Mouse (Mus musculus): ENCODE data around the gene Lgals1.

Lgals1 gene

DNA sequence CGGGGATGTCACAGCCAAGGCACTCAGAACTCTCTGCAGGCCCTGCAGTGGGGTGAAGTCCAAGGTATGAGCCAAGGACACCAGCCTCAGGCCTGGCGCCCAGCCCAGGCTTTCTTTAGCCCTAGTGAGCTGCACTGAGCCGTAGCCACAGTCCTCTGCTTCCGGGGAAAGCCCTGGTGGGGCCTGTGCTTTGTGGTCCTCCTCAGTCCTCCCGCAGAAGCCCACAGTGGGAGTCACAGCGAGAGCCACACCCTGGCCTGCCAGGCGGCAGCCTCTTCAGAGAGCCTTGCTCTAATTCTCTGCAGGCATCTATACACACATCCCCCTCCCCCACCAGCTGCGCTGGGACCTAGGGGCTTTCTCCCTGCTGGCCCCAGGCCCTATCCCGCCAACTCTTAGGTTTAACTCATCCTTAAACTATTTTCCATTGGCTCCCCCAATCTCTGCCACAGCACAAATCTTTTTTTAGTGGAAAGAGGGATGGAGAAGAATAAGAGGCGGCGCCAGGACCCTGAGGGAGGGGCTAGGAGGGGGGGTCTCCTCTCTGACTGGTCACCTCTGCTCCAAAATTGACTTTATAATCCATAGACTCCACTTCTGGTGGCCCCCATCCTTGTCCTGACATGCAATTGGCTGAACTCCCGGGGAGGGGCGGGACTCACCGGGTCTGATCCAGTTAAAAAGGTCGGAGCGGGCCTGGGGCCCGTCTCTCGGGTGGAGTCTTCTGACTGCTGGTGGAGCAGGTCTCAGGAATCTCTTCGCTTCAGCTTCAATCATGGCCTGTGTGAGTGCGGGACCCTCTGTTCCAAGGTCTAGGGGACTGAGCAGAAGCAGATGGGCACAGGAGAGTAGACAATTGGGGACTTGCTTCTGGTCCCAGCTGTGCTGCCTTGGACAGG lies at the start of gene Lgals1:
Lgals1 (plus strand) TSS at position 705 of the 899 bp plus-strand sequence.
- DNase-seq = peak; percentile 75 to 85

DNA sequence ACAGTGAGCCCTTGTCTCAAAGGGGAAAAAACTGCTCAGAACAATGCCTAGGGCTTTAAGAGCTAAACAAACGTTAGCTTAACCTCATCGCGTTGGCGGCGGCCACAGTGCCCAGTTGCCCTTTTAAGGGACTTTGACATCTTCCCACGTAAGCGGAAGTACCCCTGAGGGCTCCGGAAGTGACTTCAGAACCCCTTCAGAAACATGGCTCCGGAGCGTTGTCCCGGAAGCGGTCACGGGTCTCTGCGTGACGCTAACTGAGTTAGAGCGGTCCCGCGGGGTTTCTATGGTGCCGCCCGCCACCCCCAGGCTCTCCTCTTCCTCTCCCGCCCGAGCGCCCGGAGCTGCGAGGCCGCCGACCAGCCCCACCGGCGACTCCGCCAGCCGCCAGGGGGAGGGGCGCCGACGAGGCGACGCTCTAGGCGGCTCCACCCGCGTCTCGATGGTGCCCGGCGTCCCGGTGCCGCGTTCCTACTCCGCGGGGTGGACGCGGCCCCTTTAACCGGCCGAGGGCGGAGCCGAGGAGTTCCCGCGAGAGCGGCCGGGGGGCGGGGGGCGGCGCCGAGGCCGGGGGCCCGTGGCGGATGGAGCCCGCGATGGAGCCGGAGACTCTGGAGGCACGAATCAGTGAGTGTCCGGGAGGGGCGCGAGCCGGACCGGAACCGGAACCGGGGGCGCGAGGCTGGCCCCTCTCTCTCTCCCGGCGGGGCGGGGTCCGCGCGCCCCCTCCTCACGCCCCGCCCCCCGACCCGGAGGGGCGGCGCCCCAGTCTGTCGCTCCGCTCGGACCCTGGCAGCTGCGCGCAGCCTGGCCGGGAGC lies 49.3 kb upstream of the Lgals1 start, which contains the start of gene Gga1:
Gga1 (plus strand) TSS at position 200 of the 819 bp plus-strand sequence.
- DNase-seq = peak; percentile 90 to 91

DNA sequence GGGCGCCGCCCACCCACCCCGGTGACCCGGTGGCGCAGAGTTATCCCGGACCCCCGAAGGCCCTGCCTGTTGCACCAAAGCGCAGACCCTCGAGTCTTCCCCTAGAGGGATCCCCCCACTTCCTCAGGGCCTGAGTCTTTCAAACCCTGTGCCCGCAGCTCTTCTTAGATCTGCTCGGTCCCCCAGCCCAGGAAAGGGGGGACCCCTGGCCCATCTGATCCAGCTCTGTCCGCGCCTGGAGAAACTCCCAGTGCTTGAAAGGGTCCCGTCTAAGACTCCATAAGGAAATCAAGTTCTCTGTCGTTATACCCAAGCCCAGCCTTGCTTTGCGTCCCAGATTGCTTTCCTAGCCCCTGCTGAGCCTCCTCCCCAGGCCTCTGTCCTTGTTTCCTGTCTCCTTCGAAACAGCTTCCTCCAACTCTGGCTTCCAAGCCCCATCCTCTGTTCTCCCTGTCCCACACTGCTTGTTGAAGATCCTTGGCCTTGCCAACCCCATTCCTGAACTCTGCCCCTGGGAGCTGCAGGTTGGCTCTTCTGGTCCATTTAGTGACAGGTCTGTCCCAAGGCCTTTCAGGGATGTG lies 48.6 kb upstream of the Lgals1 start:
- DNase-seq = no peak

DNA sequence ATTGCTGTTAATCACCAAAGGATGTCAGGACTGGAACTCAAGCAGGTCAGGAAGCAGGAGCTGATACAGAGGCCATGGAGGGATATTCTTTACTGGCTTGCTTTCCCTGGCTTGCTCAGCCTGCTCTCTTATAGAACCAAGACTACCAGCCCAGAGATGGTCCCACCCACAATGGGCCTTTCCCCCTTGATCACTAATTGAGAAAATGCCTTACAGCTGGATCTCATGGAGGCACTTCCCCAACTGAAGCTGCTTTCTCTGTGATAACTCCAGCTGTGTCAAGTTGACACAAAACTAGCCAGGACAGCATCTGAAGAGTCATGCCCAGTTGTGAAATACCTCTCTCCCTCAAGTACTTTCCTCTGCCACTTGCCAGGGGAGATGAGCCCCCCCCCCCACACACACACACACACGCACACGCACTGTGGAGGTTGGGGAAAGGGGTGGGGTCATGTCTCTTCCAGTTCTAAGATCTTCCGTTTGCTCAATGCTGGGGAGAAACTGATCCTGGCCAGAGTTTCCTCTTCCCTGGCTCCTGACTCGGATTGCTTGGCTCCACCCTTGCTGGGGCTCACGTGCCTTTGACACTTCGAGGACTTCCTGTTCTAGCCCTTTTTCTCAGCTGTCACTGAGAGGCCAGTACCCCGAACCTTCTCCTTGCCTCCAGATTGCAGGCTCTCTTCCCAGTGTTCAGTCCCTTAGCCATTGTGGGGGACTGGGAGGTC lies 47.6 kb upstream of the Lgals1 start:
- DNase-seq = peak in 1 of 2 experiments; percentile 40

DNA sequence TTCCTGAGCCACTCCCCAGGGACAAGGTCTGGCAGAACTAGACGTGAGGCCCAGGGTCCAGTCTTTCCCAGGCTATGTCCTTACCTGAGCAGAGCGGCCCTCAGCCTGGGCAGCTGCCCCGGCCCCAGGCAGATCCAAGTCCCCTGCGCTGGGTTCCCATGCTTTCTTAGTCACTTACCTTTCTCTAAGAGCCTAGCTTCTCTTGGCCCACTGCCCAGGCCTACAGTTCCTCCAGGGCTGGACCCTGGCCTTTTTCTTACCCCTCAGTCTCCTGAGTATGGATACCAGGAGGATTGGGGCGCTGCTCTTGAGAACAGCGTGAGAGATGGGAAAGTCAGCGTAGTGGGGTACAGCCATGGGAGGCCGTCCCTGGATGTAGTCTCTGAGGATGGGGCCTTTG lies 46.1 kb upstream of the Lgals1 start:
- DNase-seq = no peak

DNA sequence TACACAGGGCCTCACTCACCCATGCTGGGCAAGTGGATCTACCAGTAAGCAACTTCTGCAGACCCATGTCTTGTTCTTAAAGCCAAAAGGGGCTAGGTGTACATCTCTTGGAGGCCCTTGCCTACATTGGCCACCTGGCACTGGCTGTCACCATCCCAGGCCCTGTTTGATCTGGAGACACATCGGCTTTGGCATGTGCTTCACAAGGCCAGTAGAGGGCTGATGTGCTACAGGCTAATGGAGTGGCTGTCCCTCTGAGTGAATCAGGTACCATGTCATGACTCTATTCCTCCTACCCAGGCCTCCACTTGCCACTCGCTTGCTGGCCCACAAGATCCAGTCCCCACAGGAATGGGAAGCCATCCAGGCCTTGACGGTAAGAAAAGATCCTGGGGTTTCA lies 44.7 kb upstream of the Lgals1 start:
- DNase-seq = no peak

DNA sequence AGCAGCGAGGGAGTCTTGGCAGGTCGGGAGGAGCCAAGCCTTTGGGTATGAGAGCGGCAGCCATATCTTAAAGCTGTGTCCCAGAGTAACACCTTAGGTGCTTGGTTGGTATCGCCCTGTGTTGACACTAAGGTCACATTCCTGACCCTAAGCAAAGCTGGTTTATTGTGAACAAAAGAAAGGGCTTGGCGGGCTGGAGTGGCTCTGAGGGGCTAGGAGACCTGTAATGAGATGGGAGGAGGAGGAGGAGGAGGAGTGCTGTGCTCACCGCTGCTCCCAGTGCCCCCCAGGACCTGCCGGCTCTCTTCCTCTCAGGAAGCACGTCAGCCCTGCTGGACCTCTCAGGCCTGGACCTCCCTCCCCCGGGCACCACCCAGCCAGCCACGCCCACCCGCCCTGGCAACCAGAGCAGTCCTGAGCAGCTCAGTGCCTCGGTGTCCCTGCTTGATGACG lies 37.1 kb upstream of the Lgals1 start:
- DNase-seq = no peak

DNA sequence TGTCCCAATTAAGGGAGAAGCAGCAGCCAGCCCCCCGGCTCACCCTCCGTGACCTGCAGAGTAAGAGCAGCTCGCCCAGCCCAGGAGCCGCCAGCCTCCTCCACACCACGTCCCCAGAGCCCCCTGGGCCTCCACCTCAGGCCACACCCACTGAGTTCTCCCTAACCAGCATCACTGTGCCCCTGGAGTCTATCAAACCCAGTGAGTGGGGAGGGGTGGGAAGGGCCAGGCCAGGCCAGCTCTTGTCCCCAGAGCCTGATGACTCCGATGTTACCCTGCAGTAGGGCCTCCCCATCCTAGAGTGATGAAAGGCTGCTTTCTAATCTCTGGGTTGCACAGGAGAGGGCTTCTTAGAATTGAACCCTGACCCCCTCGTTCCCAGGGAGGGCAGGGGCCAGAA lies 34.1 kb upstream of the Lgals1 start:
- DNase-seq = no peak

DNA sequence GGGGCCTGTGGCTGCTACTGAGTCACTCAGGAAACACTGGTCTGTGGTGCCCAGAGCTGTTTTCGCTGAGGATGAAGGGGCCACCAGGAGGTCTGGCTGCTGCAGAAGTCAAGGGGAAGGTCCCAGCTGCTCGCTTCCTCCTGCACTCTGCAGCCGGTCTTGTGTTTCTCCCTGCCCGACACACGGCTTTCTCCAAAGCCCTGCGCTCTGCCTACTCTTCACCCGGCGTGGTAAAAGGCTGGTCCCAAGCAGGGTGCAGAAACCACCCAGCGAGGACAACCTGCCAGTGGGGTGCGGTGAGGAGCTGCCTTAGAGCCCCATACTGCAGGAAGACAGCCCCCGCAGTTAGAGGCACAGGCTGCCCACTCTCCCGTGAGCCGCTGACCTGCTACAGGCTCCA lies 31.8 kb upstream of the Lgals1 start:
- DNase-seq = peak; percentile 42 to 61

DNA sequence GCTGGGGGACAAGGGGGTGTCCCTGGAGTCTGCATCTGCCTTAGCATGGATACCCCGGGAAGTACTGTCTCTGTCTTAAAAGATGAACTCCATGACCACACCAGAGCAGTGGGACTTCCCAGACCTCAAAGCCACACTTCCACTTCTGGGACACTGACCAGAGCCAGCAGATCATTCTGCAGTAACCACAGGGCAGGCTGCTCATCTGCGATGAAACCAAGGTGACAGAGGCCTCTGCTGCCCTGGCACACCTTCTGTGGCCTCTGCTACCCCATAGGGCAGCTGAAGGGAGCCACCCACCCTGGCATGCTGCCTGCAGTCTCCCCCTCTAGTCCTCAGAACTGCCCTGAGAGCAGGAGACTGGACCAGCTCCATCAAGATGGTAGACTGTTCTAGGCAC lies 30.8 kb upstream of the Lgals1 start:
- no peak for DNase-seq

DNA sequence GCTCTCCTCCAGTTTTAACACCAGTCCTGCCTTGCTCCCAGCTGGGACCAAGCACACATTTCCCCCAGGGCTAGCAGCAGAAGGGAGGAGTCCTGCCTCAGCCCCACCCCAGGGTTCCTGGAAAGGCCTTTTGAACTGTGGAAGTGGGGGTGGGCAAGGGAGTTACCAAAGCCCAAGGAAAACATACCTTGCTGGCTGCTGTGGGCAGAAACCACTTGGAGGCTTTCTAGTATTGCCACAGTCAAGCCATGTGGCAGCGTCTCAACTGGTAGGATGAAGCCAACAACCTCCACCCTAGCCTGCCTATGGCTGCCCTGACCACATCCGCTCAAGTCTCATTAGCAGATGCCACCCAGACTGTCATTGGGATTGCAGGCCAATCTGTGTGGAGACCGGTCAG lies 30.4 kb upstream of the Lgals1 start:
- DNase-seq = peak; percentile 41 to 60

DNA sequence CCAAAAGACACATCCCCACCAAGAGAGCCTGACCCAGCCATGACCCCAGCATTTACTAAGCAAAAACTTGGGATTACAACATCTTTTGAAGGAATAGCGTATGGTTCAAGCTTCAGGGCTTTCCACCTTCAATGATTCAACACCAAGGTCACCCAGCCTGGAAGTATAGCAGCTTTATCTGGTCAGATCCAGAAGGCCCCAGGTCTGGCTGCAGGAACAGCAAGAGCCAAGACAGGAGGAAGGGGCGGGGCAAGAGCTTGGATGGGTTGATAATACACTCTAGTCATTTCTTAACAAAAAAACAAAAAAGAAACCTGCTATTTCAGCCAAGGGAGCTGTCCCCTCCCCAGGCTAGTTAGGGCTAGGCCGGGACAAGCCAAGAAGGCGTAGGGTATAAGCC lies 29.0 kb upstream of the Lgals1 start:
- DNase-seq = no peak

DNA sequence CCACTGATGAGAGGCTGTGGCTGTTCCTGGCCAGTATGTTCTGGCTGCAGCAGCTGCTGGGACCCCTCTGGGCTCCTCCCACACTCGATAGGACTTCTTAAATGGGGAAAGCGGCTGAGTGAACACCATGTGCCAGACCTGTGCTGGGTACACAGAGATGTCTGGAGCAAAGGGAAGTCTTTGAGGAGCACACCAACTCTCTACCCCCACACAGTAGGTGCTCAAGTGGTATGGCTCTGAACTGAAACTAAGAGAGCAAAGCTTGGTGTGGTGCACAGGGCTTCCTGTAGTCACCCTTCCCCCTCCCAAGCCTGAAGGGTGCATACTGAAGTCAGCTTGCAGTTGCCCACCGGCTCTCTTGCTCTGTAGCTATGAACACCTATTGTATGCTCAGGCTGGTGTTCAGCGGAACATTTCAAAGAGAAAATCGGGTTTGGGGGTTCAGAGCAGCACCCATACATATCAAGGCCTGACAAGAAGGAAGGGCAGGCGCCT lies 28.0 kb upstream of the Lgals1 start:
- peak; percentile 59 to 75 for DNase-seq

DNA sequence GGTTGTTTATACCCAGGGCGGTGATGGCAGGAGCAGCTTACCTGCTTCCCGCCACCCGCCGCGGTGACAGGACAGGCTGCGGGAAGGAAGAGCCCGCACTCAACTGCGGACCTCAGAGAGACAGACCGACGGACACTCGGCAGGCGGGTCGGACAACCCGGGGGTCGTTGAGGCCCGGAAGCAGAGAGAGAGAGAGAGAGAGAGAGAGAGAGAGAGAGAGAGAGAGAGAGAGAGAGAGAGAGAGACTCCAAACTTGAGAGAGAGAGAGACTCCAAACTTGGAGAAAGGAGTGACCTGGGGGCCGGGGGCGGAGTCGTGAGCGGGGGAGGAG lies 27.2 kb upstream of the Lgals1 start, which contains the start of gene Gm49510:
Gm49510 (plus strand) TSS at position 259 of the 331 bp plus-strand sequence.
- no peak for DNase-seq

DNA sequence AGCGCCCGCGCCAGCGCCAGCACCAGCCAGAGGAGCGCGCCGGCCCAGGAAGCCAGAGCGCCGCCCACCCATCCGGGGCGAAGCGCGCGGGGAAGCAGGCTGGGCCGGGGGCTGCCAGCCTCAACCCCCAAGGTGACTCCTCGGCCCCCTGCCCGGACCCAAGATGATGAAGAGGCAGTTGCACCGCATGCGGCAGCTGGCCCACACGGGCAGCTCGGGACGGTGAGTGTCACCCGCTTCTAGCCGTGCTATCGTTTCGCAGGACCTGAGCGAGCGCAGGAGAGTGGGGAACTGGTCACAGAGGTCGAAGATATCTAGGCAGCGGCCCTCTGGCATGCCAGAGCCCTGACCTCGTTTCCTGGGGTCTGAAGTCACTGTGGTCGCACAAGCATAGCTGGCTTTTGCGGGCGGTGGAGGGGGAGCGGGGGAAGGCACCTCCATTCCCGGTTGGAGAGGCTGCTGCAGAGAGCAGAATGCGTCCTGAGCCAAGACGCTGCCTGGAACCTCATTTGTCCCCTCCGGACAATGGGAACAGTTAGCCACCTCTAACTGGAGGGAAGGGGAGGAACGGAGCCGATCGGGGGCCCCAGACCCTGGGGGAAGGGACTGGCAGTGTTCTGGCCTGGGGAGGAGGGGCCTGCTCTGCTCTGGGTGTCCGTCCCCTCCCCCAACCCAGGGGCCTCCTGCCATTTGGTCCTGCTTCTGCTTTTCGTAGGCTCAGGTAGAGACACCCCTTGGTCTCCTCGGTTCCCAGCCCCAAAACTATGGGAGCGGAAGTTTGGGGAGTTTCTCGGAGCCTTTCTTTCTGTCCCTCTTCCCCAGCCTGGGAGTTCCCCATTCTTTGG lies 26.6 kb upstream of the Lgals1 start, which contains the start of gene Sh3bp1:
Sh3bp1 (plus strand) TSS at position 29 of the 845 bp plus-strand sequence.
- peak; percentile 82 to 86 for DNase-seq

DNA sequence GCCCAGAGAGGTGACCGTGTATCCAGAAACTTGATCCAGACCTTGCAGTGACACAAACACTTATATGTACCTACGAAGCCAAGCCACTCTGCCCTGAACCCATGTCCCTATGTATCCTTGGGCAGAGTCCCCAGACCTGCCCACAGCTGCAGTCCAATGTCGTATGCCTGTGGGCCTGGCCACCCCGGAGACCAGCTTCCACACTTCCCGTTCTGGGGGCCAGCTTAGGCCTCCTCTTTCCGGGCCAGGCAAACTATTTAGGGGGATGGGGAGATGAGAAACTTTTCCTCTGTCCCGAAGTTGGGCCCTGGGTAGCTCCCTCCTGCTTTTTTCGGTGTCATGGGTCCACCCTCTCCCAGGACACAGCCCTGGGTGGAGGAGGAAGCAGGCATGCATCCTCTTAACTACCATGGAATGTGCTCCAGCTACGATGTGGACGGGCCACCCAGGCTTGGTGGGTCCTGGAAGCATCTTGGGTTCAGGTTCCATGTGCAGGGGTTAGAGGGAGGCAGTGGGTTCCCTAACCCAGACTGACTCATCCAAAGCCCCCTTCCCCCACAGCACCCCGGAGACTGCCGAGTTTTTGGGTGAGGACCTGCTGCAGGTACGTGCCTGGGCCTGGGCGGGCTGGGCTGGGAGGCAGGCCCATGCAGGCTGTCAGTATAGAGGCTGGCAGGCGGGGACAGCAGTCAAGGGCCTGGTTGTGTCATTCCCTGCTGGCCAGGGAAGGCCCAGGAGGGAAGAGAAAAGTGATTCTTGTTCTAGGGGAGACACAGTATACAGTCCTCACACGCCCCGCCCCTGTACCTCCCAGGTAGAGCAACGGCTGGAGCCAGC lies 25.7 kb upstream of the Lgals1 start:
- no peak for DNase-seq

DNA sequence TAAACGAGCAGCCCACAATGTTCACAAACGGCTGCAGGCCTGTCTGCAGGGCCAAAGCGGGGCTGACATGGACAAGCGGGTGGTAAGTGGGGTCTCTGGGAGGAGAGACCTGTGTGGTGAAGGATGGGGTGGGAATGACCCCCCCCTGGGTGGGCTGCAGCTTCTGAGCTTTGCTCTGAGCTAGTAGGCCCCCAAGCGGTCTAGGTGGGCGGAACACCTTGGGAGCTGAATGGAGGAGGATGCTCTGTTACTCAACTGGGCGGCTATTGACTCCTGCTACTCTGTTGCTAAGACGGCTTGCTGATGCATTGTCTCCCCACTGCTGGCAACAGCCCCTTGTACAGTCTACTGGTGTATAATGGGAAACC lies 25.1 kb upstream of the Lgals1 start:
- no peak for DNase-seq

DNA sequence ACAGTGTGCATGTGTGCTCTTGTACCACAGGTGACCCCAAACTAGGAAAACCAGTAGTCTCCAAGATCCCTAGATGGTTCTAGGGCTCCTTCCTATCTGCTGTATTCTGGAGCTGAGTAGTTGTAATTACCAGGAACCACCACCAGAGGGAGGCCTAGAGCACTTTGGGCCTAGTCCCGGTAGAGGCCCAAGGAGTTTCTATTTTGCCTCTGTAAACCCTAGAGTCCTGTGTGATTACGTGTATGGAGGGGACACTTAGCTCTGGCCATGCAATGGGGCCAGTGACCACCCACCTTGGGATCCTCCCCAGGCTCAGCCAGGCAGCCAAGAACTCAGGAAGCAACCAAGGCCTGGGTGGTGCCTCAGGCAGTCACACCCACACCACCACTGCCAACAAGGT lies 23.3 kb upstream of the Lgals1 start:
- peak; percentile 67 to 75 for DNase-seq

DNA sequence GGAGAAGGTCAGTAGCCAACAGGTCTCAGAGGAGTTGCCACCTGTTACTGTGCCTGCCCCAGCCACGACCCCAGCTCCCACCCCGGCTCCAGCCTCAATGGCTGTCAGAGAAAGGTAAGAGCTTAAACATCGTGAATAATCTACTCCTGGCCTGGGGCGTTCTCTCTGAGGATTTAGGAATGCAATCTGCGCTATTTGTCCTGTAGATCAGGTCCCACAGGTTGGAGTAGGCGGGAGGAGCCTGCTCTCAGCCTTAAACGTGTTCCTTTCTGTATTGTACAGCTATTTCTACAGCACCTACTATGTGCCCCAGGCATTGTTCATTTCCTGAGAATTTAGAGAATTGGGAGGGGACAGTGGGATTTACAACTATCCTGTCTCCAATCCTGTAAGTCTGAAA lies 18.1 kb upstream of the Lgals1 start:
- no peak for DNase-seq

DNA sequence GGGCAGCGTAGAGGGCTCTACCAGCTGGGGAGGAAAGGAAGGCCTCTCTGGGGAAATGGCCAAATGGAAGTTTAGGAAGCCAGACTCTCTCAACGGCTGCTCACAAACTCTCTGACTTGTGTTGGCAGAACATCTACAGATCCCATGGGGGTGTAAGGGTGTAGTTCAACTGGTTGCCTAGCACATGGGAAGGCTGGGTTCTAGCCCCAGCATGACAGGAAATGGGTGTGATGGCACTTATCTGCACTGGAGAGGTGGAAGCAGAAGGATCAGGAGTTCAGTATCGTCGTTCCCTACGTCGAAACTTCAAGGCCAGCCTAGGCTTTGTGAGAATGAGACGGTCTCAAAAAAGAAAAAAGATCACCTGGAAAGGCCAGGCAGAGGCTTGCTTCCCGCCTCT lies 17.5 kb upstream of the Lgals1 start:
- DNase-seq = no peak
